Mouse (Mus musculus) MEL (cell line): ENCODE results near the gene Hoxd10. TPM values are rescaled to one million over a fixed set of nuclear protein-coding genes. Genes with fewer than 3 reads are reported as not detected.

Experiments
- DNase-seq: peaks from one replicate; pipeline ENCODE4 v3.0.0; 2011; ENCODE audit warnings: low read depth, low spot score
- H3K27ac ChIP-seq: 2 replicates; pipeline ENCODE4 v1.5.1; 2012; ENCODE audit warnings: low read depth, mild to moderate bottlenecking, control low read depth, low read length, moderate library complexity; ENCODE audit not compliant: control insufficient read depth
- H3K27me3 ChIP-seq, 2 experiments: fragments of 150-350 bp in 1 of 2; sonication (generic) in 1 of 2; 2 replicates each; pipeline ENCODE4 v1.6.1; 2012; ENCODE audit warnings: low read length in 2 of 2, mild to moderate bottlenecking in 2 of 2, improper control_type of control experiment in 1 of 2, moderate library complexity in 1 of 2; ENCODE audit not compliant: insufficient read depth in 2 of 2, control insufficient read depth in 1 of 2
- H3K36me3 ChIP-seq, 2 experiments: 2 replicates each; pipeline ENCODE4 v1.6.1; 2012 to 2014; ENCODE audit warnings: low read length in 2 of 2, improper control_type of control experiment in 1 of 2, inconsistent platforms in 1 of 2, mild to moderate bottlenecking in 1 of 2; ENCODE audit not compliant: insufficient read depth in 2 of 2, control insufficient read depth in 1 of 2
- H3K4me1 ChIP-seq, 2 experiments: fragments of 150-350 bp in 1 of 2; sonication (generic) in 1 of 2; 2 replicates each; pipeline ENCODE4 v1.6.1; 2012; ENCODE audit warnings: low read length in 2 of 2, improper control_type of control experiment in 1 of 2, mild to moderate bottlenecking in 1 of 2; ENCODE audit not compliant: insufficient read depth in 2 of 2, control insufficient read depth in 1 of 2
- H3K4me3 ChIP-seq, 2 experiments: fragments of 150-350 bp in 1 of 2; sonication (generic) in 1 of 2; 2 replicates each; pipeline ENCODE4 v1.5.1; 2012; ENCODE audit warnings: low read depth in 2 of 2, low read length in 2 of 2, mild to moderate bottlenecking in 2 of 2, moderate library complexity in 2 of 2, control low read depth in 1 of 2, improper control_type of control experiment in 1 of 2; ENCODE audit not compliant: control insufficient read depth in 1 of 2, insufficient read depth in 1 of 2
- H3K79me2 ChIP-seq: 2 replicates; pipeline ENCODE4 v1.6.1; 2012; ENCODE audit warnings: mild to moderate bottlenecking, low read length, moderate library complexity; ENCODE audit not compliant: control insufficient read depth, poor library complexity, insufficient read depth
- H3K9ac ChIP-seq: 2 replicates; pipeline ENCODE4 v1.6.1; 2012; ENCODE audit warnings: low read depth, mild to moderate bottlenecking, control low read depth, low read length, moderate library complexity; ENCODE audit not compliant: control insufficient read depth, poor library complexity, severe bottlenecking
- H3K9me3 ChIP-seq: fragments of 150-350 bp; sonication (generic); replicated peaks from 2 replicates; pipeline ENCODE4 v1.6.1; 2012; ENCODE audit warnings: mild to moderate bottlenecking, low read length, improper control_type of control experiment, moderate library complexity; ENCODE audit not compliant: insufficient read depth
- BHLHE40 ChIP-seq: IDR thresholded peaks from 2 replicates; pipeline ENCODE4 v1.6.1; 2012; ENCODE audit warnings: low read depth, mild to moderate bottlenecking, inconsistent platforms, low read length, improper control_type of control experiment, borderline replicate concordance
- ELF1 ChIP-seq: IDR thresholded peaks from 2 replicates; pipeline ENCODE4 v1.6.1; 2014; ENCODE audit warnings: low read depth, mild to moderate bottlenecking, inconsistent platforms, low read length, improper control_type of control experiment, moderate library complexity
- HCFC1 ChIP-seq: IDR thresholded peaks from 2 replicates; pipeline ENCODE4 v1.6.1; 2012; ENCODE audit warnings: low read depth, mild to moderate bottlenecking, inconsistent platforms, low read length, improper control_type of control experiment, moderate library complexity
- KAT2A ChIP-seq: conservative IDR thresholded peaks from 2 replicates; pipeline ENCODE4 v1.6.1; 2012; ENCODE audit warnings: low read depth, low read length, improper control_type of control experiment, inconsistent platforms
- MAFK ChIP-seq: IDR thresholded peaks from 2 replicates; pipeline ENCODE4 v1.6.1; 2011; ENCODE audit warnings: low read depth, mild to moderate bottlenecking, low read length, improper control_type of control experiment, borderline replicate concordance
- MXI1 ChIP-seq: IDR thresholded peaks from 2 replicates; pipeline ENCODE4 v1.6.1; 2011; ENCODE audit warnings: mild to moderate bottlenecking, low read depth, low read length, improper control_type of control experiment
- MYB ChIP-seq: IDR thresholded peaks from 2 replicates; pipeline ENCODE4 v1.6.1; 2011; ENCODE audit warnings: mild to moderate bottlenecking, low read depth, low read length, improper control_type of control experiment
- MYC ChIP-seq: IDR thresholded peaks from 2 replicates; pipeline ENCODE4 v1.6.1; 2011; ENCODE audit warnings: low read depth, mild to moderate bottlenecking, low read length, improper control_type of control experiment, moderate library complexity
- NELFE ChIP-seq: IDR thresholded peaks from 2 replicates; pipeline ENCODE4 v1.6.1; 2011; ENCODE audit warnings: low read depth, low read length, improper control_type of control experiment
- NRF1 ChIP-seq: IDR thresholded peaks from 2 replicates; pipeline ENCODE4 v1.6.1; 2014; ENCODE audit warnings: low read depth, mild to moderate bottlenecking, inconsistent platforms, low read length, improper control_type of control experiment, moderate library complexity; ENCODE audit not compliant: poor library complexity, insufficient read depth, severe bottlenecking
- POLR2A ChIP-seq, 2 experiments: IDR thresholded peaks; 2 replicates each; pipeline ENCODE4 v1.6.1; 2011 to 2012; ENCODE audit warnings: low read length in 2 of 2, mild to moderate bottlenecking in 2 of 2, control low read depth in 1 of 2, improper control_type of control experiment in 1 of 2, low read depth in 1 of 2, moderate library complexity in 1 of 2; ENCODE audit not compliant: control insufficient read depth in 1 of 2, insufficient read depth in 1 of 2, poor library complexity in 1 of 2
- POLR2AphosphoS2 ChIP-seq: IDR thresholded peaks from 2 replicates; pipeline ENCODE4 v1.6.1; 2011; ENCODE audit warnings: low read length, improper control_type of control experiment
- SMC3 ChIP-seq: IDR thresholded peaks from 2 replicates; pipeline ENCODE4 v1.6.1; 2011; ENCODE audit warnings: low read depth, low read length, improper control_type of control experiment
- TBP ChIP-seq: IDR thresholded peaks from 2 replicates; pipeline ENCODE4 v1.8.0; 2011; ENCODE audit warnings: low read depth, low read length, improper control_type of control experiment
- TCF12 ChIP-seq: IDR thresholded peaks from 2 replicates; pipeline ENCODE4 v1.6.1; 2014; ENCODE audit warnings: low read depth, mild to moderate bottlenecking, inconsistent platforms, low read length, improper control_type of control experiment, moderate library complexity
- UBTF ChIP-seq: IDR thresholded peaks from 2 replicates; pipeline ENCODE4 v1.6.1; 2012; ENCODE audit warnings: low read depth, mild to moderate bottlenecking, inconsistent platforms, low read length, improper control_type of control experiment, moderate library complexity, borderline replicate concordance; ENCODE audit not compliant: insufficient read depth
- USF1 ChIP-seq: IDR thresholded peaks from 2 replicates; pipeline ENCODE4 v1.6.1; 2014; ENCODE audit warnings: low read depth, mild to moderate bottlenecking, inconsistent platforms, low read length, improper control_type of control experiment, moderate library complexity
- USF2 ChIP-seq, 2 experiments: IDR thresholded peaks; 2 replicates each; pipeline ENCODE4 v1.6.1; 2011 to 2012; ENCODE audit warnings: improper control_type of control experiment in 2 of 2, low read length in 2 of 2, borderline replicate concordance in 1 of 2, inconsistent platforms in 1 of 2, low read depth in 1 of 2, mild to moderate bottlenecking in 1 of 2; ENCODE audit not compliant: insufficient read depth in 1 of 2
- ZKSCAN1 ChIP-seq: IDR thresholded peaks from 2 replicates; pipeline ENCODE4 v1.6.1; 2012; ENCODE audit warnings: low read depth, mild to moderate bottlenecking, inconsistent platforms, low read length, improper control_type of control experiment, moderate library complexity
- ZNF384 ChIP-seq: IDR thresholded peaks from 2 replicates; pipeline ENCODE4 v1.6.1; 2012; ENCODE audit warnings: low read depth, mild to moderate bottlenecking, inconsistent platforms, low read length, improper control_type of control experiment
- polyA plus RNA-seq, 2 experiments: library from polyadenylated mRNA; stranded (reverse) in 1 of 2; unstranded in 1 of 2; fragments of >175 nt in 1 of 2; fragments of >200 nt in 1 of 2; gene quantifications; 2 replicates each; pipeline versions ENCODE4 v1.2.1 to v1.2.4; 2012; ENCODE audit warnings: low replicate concordance in 2 of 2, low read depth in 1 of 2; ENCODE audit not compliant: insufficient read length in 2 of 2, insufficient read depth in 1 of 2, missing spikeins in 1 of 2
- total RNA-seq: library from RNA; depleted of rRNA; stranded (reverse); fragments of 300-350 nt; gene quantifications from 2 replicates; pipeline ENCODE4 v1.2.3, GENCODE M21; 2012

Gene Hoxd10
- total and polyA plus RNA-seq, 3 experiments, result not detected

DNA sequence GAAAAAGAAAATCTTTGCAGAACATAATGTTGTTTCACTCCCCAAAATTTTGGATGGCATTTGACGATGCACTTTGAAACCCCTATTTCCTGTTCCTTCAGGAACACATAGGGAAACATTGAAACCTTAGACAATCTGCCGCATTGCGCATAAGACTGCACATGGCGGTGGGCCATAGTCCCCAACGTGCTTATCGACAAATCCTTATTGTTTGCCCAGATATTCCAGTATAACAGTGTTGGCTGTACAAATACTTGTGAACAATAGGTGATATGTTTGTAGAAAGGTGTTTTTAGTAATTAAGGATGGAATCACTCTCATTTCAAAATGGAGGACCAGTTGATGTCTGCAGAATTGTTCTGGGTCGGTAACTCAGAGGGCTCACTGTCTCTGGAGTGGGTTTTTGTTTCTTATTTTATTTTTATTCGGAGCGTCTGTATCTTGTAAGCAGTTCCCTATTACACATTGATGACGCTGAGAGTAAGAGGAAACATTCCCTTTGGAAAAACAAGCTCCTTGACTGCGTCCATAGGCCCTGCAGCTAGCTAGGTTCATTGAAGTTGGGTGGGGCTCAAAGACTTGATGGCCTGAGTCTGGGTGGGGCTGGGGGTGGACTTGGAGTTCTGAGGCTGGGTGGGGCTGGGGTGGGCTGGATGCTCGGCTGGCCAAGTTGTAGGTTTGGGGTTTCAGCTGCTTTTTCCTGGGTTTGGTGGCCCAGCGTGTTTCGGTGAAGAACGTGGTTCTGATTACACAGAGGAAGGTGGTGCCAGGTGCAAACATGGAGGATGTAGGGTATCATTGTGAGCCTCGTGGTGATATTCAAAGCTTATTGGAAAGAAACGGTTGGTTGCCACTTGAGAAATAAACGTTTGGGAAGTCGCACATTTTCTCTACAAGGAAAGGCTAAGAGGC, 21.8 kb downstream of the Hoxd10 start:
- Histone ChIP-seq H3K9ac (no peak overlapping the region), H3K27me3 (peaks cover 0 to 1% of the 10 kb centered on the region in 2 experiments; a peak in 1 of 4 replicates), H3K4me3 (no peak overlapping the region), H3K36me3 (no peaks in the 10 kb centered on the region), H3K79me2 (no peaks in the 10 kb centered on the region), H3K4me1 (no peaks in the 10 kb centered on the region), H3K9me3 (no peaks in the 10 kb centered on the region), H3K27ac (no peak overlapping the region)
- TF ChIP-seq KAT2A, result no peak
- TF ChIP-seq NRF1, result no peak
- no peak for TF ChIP-seq MYC
- TF ChIP-seq MXI1, result no peak
- TF ChIP-seq ZKSCAN1, result no peak
- no peak for TF ChIP-seq USF1
- TF ChIP-seq POLR2AphosphoS2, result no peak
- TF ChIP-seq NELFE, result no peak
- no peak for TF ChIP-seq TCF12
- TF ChIP-seq ZNF384, result no peak
- no peak for TF ChIP-seq UBTF
- no peak for TF ChIP-seq POLR2A (IDR thresholded peaks at IDR 0.05; ENCODE audit: control insufficient read depth in 1 of 2, insufficient read depth in 1 of 2, low read depth in 1 of 2, low read length in 2 of 2, poor library complexity in 1 of 2)
- no peak for TF ChIP-seq MYB
- no peak for TF ChIP-seq USF2 (IDR thresholded peaks at IDR 0.05; ENCODE audit: borderline replicate concordance in 1 of 2, insufficient read depth in 1 of 2, low read depth in 1 of 2, low read length in 2 of 2)
- TF ChIP-seq SMC3, result no peak
- TF ChIP-seq TBP, result no peak
- no peak for TF ChIP-seq BHLHE40
- no peak for TF ChIP-seq HCFC1
- no peak for TF ChIP-seq MAFK
- TF ChIP-seq ELF1, result no peak
- DNase-seq, result no peak
